ENCODE assay signal across 8 mouse cellular contexts in genomic region chr17:25813471-25813870, GRCm38 (mm10). TPM values are rescaled to one million over a fixed set of nuclear protein-coding genes. Genes with fewer than 3 reads are reported as not detected.
A peak's percentile ranks its signal among the peaks of the same experiment; 100 is the strongest.
DNase-seq lines count a peak whose midpoint lies in the region; ATAC-seq lines count a peak whose summit lies in the region.

No protein-coding gene starts in this region.

- peak; percentile 91 for DNase-seq in ES-CJ7 (ENCODE audit: low read depth, low spot score)
- peak; percentile 92 to 94 for DNase-seq in adrenal gland, postnatal 36 days
- peak; percentile 80 to 81 for DNase-seq in layer of hippocampus, adult 8-10 months (ENCODE audit: low spot score in 2 of 2)
- DNase-seq in lung, postnatal 14 days = peak; percentile 90
- DNase-seq in retina, embryonic 14.5 days (ENCODE audit: low spot score) = peak; percentile 90
- peak; percentile 72 to 84 for DNase-seq in urinary bladder, postnatal 36 days (ENCODE audit: low spot score in 2 of 2)

- ATAC-seq in erythroid progenitor cell, adult 5-6 weeks (replicated peaks; ENCODE audit: low FRiP score, poor library complexity, severe bottlenecking) = peak; percentile 45
- peak; percentile 75 to 88 for ATAC-seq in hematopoietic stem cell, adult 5-6 weeks (replicated peaks in 1 of 2; ENCODE audit: insufficient read depth in 1 of 2, low FRiP score in 2 of 2, low TSS enrichment in 1 of 2, low read depth in 1 of 2, poor library complexity in 2 of 2, severe bottlenecking in 2 of 2)

RNA-seq across cellular contexts. Expression of gene Fbxl16, which starts 4.6 kb away (rescaled TPM):
- 10 to 100 TPM; 19.4 to 34.2 TPM for total RNA-seq in adrenal gland, postnatal 36 days (2021)
- not detected in 2 replicates for total RNA-seq in erythroid progenitor cell, adult 5-6 weeks (2015; ENCODE audit: low replicate concordance)
- total RNA-seq in erythroid progenitor cell, adult 5-6 weeks (2017; ENCODE audit: low replicate concordance) = not detected in 2 replicates
- 0.06 TPM in 1 of 2 replicates, not detected in the other for total RNA-seq in hematopoietic stem cell, adult 5-6 weeks (2017)
- 100 to 1,000 TPM; 532 to 577 (median 554) TPM for total RNA-seq in layer of hippocampus, adult 8-10 months (2022)

RNA-seq across cellular contexts. Expression of gene Wdr24, which starts 10.0 kb away (rescaled TPM):
- 10 to 100 TPM; 16.6 to 20.8 TPM for total RNA-seq in adrenal gland, postnatal 36 days (2021)
- 4.2 and 6.5 TPM in 2 replicates for total RNA-seq in erythroid progenitor cell, adult 5-6 weeks (2015; ENCODE audit: low replicate concordance)
- 7.0 and 14.5 TPM in 2 replicates for total RNA-seq in erythroid progenitor cell, adult 5-6 weeks (2017; ENCODE audit: low replicate concordance)
- total RNA-seq in hematopoietic stem cell, adult 5-6 weeks (2017) = 16.5 and 17.6 TPM in 2 replicates
- total RNA-seq in layer of hippocampus, adult 8-10 months (2022) = 10 to 100 TPM; 22.8 to 29.0 (median 26.5) TPM

RNA-seq across cellular contexts. Expression of gene Jmjd8, which starts 15.2 kb away (rescaled TPM):
- total RNA-seq in adrenal gland, postnatal 36 days (2021) = 10 to 100 TPM; 87.8 to 93.9 TPM
- 5.4 and 6.1 TPM in 2 replicates for total RNA-seq in erythroid progenitor cell, adult 5-6 weeks (2015; ENCODE audit: low replicate concordance)
- total RNA-seq in erythroid progenitor cell, adult 5-6 weeks (2017; ENCODE audit: low replicate concordance) = 2.7 and 9.1 TPM in 2 replicates
- 23.2 and 25.3 TPM in 2 replicates for total RNA-seq in hematopoietic stem cell, adult 5-6 weeks (2017)
- total RNA-seq in layer of hippocampus, adult 8-10 months (2022) = 10 to 100 TPM; 61.0 to 63.6 (median 61.8) TPM

RNA-seq across cellular contexts. Expression of gene Metrn, which starts 16.5 kb away (rescaled TPM):
- 10 to 100 TPM; 24.5 to 27.7 TPM for total RNA-seq in adrenal gland, postnatal 36 days (2021)
- not detected in 2 replicates for total RNA-seq in erythroid progenitor cell, adult 5-6 weeks (2015; ENCODE audit: low replicate concordance)
- 5.4 and 5.9 TPM in 2 replicates for total RNA-seq in erythroid progenitor cell, adult 5-6 weeks (2017; ENCODE audit: low replicate concordance)
- total RNA-seq in hematopoietic stem cell, adult 5-6 weeks (2017) = 24.9 and 26.5 TPM in 2 replicates
- 10 to 100 TPM; 66.8 to 93.2 (median 84.5) TPM for total RNA-seq in layer of hippocampus, adult 8-10 months (2022)

RNA-seq across cellular contexts. Expression of gene AC134908.4, which starts 18.0 kb away (rescaled TPM):
- not detected for total RNA-seq in adrenal gland, postnatal 36 days (2021)
- total RNA-seq in erythroid progenitor cell, adult 5-6 weeks (2015; ENCODE audit: low replicate concordance) = not detected in 2 replicates
- not detected in 2 replicates for total RNA-seq in erythroid progenitor cell, adult 5-6 weeks (2017; ENCODE audit: low replicate concordance)
- not detected in 2 replicates for total RNA-seq in hematopoietic stem cell, adult 5-6 weeks (2017)
- total RNA-seq in layer of hippocampus, adult 8-10 months (2022) = 1 to 10 TPM in 1 of 4 experiments, not detected in 3; 1.5 TPM

Comparison
In these comparisons a context has a peak if more than half of its experiments do, and no peak if none do; other contexts are left out.
1. Peak in every context shown above with its lines: DNase-seq and ATAC-seq.
2. RNA of gene Fbxl16, which starts 4.6 kb away (total RNA-seq): 532 to 577 TPM in layer of hippocampus, adult 8-10 months and 19.4 to 34.2 TPM in adrenal gland, postnatal 36 days; not detected in erythroid progenitor cell, adult 5-6 weeks and 0.06 TPM in hematopoietic stem cell, adult 5-6 weeks; every median in the first group is over 10 times any median in the second.